Mouse (Mus musculus): Measurements from ENCODE around the gene Podxl.

Gene Podxl

GRCm38 (mm10) chr6:31563235-31564181, at the start of gene Podxl:
TSS of gene Podxl (minus strand) at chr6:31563981.
- DNase-seq: peak; percentile 73

GRCm38 (mm10) chr6:31612560-31613270, 48.9 kb upstream of the Podxl start:
- no peak for DNase-seq

GRCm38 (mm10) chr6:31606429-31606828, 42.6 kb upstream of the Podxl start:
- DNase-seq: no peak

GRCm38 (mm10) chr6:31604629-31605265, 41.0 kb upstream of the Podxl start:
- no peak for DNase-seq

GRCm38 (mm10) chr6:31602489-31602888, 38.7 kb upstream of the Podxl start:
- DNase-seq: no peak

- DNase-seq: no peak
Observed at GRCm38 (mm10) chr6:31601131-31601530, 37.4 kb upstream of the Podxl start.

GRCm38 (mm10) chr6:31599863-31600262, 36.1 kb upstream of the Podxl start:
- DNase-seq: no peak

GRCm38 (mm10) chr6:31598349-31598911, 34.6 kb upstream of the Podxl start:
- DNase-seq: no peak

GRCm38 (mm10) chr6:31597136-31597460, 33.3 kb upstream of the Podxl start:
- DNase-seq: no peak

- DNase-seq: no peak
Observed at GRCm38 (mm10) chr6:31596346-31597135, 32.8 kb upstream of the Podxl start.

- DNase-seq: no peak
Observed at GRCm38 (mm10) chr6:31592579-31593238, 28.9 kb upstream of the Podxl start.

GRCm38 (mm10) chr6:31592128-31592527, 28.3 kb upstream of the Podxl start:
- no peak for DNase-seq

- DNase-seq: no peak
Observed at GRCm38 (mm10) chr6:31591676-31592075, 27.9 kb upstream of the Podxl start.

GRCm38 (mm10) chr6:31590754-31591153, 27.0 kb upstream of the Podxl start:
- DNase-seq: no peak

GRCm38 (mm10) chr6:31589268-31589667, 25.5 kb upstream of the Podxl start:
- no peak for DNase-seq

- DNase-seq: no peak
Observed at GRCm38 (mm10) chr6:31587655-31588054, 23.9 kb upstream of the Podxl start.

- DNase-seq: no peak
Observed at GRCm38 (mm10) chr6:31586127-31586526, 22.3 kb upstream of the Podxl start.

- no peak for DNase-seq
Observed at GRCm38 (mm10) chr6:31576151-31576550, 12.4 kb upstream of the Podxl start.

GRCm38 (mm10) chr6:31575063-31575462, 11.3 kb upstream of the Podxl start:
- DNase-seq: no peak

GRCm38 (mm10) chr6:31571459-31571858, 7.7 kb upstream of the Podxl start:
- DNase-seq: no peak

GRCm38 (mm10) chr6:31568070-31568595, 4.4 kb upstream of the Podxl start:
- DNase-seq: no peak

GRCm38 (mm10) chr6:31567200-31567599, 3.4 kb upstream of the Podxl start:
- DNase-seq: no peak

All from thymus, postnatal 14 days (tissue).